Mouse (Mus musculus) urinary bladder, adult 2 months (tissue): ENCODE results near the gene Serpind1. TPM values are rescaled to one million over a fixed set of nuclear protein-coding genes. Genes with fewer than 3 reads are reported as not detected.

Source experiments
- DNase-seq: peaks from one replicate; pipeline ENCODE4 v3.0.0; 2022; ENCODE audit warnings: low spot score
- polyA plus RNA-seq: library from polyadenylated mRNA; depleted of rRNA; stranded (reverse); fragments of >200 nt; gene quantifications from 2 replicates; pipeline ENCODE4 v1.2.3, GENCODE M21; 2012; rRNA removed

Serpind1 gene
- polyA plus RNA-seq, 1 experiment = 0.19 TPM

GRCm38 (mm10) chr16:17346766-17347165 is 15.6 kb downstream of the Serpind1 start:
- DNase-seq = no peak

DNA sequence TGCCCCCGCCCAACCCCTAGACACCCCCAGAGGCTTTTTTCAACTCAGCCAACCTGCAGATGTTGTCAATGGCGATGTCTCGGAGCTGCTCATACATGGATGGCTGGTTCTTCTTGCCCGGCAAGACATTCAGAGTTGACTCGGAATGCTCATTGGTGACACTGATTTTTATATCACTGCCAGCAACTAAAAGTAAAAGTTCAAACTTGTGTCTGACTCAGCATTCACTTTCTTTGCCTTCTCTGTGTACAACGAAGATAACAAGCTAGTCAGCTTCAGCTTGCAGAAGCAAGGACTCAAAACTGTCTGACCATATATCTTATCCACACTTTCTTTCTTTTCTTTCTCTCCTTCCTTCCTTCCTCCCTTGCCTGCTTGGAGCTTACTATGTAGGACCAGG is 24.9 kb downstream of the Serpind1 start:
- DNase-seq = no peak

DNA sequence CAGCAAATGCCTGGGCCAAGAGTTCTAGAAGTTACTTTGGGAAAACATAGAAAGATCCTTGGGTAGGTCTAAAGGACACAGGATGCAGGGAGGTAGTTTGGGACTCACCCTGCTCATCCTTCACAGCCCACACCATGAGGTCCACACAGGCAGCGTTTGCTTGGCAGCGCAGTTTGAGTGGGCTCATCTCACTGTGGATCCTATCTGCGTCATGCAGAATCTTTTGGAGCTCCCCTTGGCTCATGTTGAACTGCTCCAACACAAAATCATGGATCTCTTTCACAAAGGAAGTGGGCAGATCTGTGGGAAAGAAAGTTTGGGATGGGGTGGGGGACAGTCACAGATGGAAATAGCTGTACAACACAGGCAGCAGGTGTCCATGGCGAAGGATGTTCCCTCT is 27.6 kb downstream of the Serpind1 start:
- no peak for DNase-seq

- no peak for DNase-seq
Measured at GRCm38 (mm10) chr16:17382306-17382705, 51.1 kb downstream of the Serpind1 start.

DNA sequence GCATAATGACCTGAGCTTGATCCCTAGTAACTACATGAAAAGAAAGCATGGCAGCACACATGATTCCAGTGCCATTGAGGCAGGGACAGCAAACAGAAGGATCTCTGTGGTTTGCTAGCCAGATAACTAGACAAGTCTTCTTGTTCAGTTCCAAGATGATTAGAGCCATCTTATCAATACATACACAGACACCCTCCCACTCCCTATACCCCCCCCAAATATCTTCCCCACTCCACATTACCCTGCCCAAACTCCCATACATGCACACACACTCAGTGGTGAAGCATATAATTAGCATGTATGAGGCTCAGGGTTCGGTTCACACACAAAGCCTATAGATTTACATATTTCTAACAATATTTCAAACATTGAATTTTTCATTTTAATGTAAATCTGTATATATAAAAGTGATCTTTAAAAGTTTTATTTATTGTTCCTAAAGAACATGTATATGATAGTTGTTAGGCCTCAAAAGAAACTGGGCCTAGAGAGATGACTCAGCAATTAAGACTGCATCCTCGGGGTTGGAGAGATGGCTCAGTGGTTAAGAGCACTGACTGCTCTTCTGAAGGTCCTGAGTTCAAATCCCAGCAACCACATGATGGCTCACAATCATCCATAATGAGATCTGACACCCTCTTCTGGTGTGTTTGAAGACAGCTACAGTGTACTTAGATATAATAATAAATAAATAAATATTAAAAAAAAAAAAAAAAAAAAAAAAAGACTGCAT is 52.6 kb downstream of the Serpind1 start:
- no peak for DNase-seq

GRCm38 (mm10) chr16:17392784-17393183 is 61.6 kb downstream of the Serpind1 start:
- DNase-seq = no peak

Other genes starting within 250 kb of the Serpind1 start
- gene Ppil2, start 220.1 kb upstream of the Serpind1 start, polyA plus RNA-seq = 86.8 and 97.1 TPM in 2 replicates
- 0.50 and 0.74 TPM in 2 replicates for gene 2610318N02Rik, start 206.2 kb upstream of the Serpind1 start, polyA plus RNA-seq
- gene Sdf2l1, start 199.0 kb upstream of the Serpind1 start, polyA plus RNA-seq = 16.1 and 17.9 TPM in 2 replicates
- 8.3 and 11.9 TPM in 2 replicates for gene Ydjc, start 186.8 kb upstream of the Serpind1 start, polyA plus RNA-seq
- gene Ccdc116, start 184.1 kb upstream of the Serpind1 start, polyA plus RNA-seq = 4.9 and 5.5 TPM in 2 replicates
- 105 and 111 TPM in 2 replicates for gene Ube2l3, start 128.7 kb upstream of the Serpind1 start, polyA plus RNA-seq
- 0.26 and 0.37 TPM in 2 replicates for gene Rimbp3, start 122.8 kb upstream of the Serpind1 start, polyA plus RNA-seq
- 3.5 and 4.7 TPM in 2 replicates for gene Hic2, start 97.8 kb upstream of the Serpind1 start, polyA plus RNA-seq
- gene Tmem191c, start 55.3 kb upstream of the Serpind1 start, polyA plus RNA-seq = 30.4 and 31.6 TPM in 2 replicates
- 8.4 and 14.1 TPM in 2 replicates for gene Snap29, start 74.6 kb downstream of the Serpind1 start, polyA plus RNA-seq
- 70.4 and 75.5 TPM in 2 replicates for gene Pi4ka, start 74.9 kb downstream of the Serpind1 start, polyA plus RNA-seq
- 19.2 and 19.3 TPM in 2 replicates for gene Crkl, start 120.6 kb downstream of the Serpind1 start, polyA plus RNA-seq
- 0.50 and 0.76 TPM in 2 replicates for gene Aifm3, start 158.2 kb downstream of the Serpind1 start, polyA plus RNA-seq
- gene Lztr1, start 177.3 kb downstream of the Serpind1 start, polyA plus RNA-seq = 105 and 123 TPM in 2 replicates
- gene Thap7, start 199.8 kb downstream of the Serpind1 start, polyA plus RNA-seq = 52.6 and 59.0 TPM in 2 replicates
- gene Lrrc74b, start 229.9 kb downstream of the Serpind1 start, polyA plus RNA-seq = 0.22 and 0.23 TPM in 2 replicates
- 4.4 and 5.5 TPM in 2 replicates for gene P2rx6, start 230.5 kb downstream of the Serpind1 start, polyA plus RNA-seq